Mouse (Mus musculus) testis, adult 2 months (tissue): ENCODE measurements at regions not wholly inside any gene's neighbourhood (a gene's known extent, or its start where the extent isn't known, plus 50 kb on each side); places are given as distances from the start of the nearest gene placed in this dataset.

Experiments used
- CTCF ChIP-seq: fragments of 200-500 bp; IDR thresholded peaks from 2 replicates; pipeline ENCODE4 v1.5.1; 2012; ENCODE audit warnings: low read depth, mild to moderate bottlenecking, inconsistent platforms, low read length, moderate library complexity; ENCODE audit not compliant: control insufficient read depth, insufficient read depth, insufficient replicate concordance
- POLR2A ChIP-seq: fragments of 200-500 bp; IDR thresholded peaks from 2 replicates; pipeline ENCODE4 v1.6.1; 2012; ENCODE audit warnings: low read depth, mild to moderate bottlenecking, inconsistent platforms, low read length, moderate library complexity; ENCODE audit not compliant: control insufficient read depth

- TF ChIP-seq CTCF (no peak), POLR2A (no peak)
Observed at GRCm38 (mm10) chr7:70814391-70814790, 447.9 kb upstream of the Nr2f2 start.
